Mouse (Mus musculus): ENCODE results near the gene Foxp1. TPM values are rescaled to one million over a fixed set of nuclear protein-coding genes. Genes with fewer than 3 reads are reported as not detected.

Foxp1 gene
- polyA plus RNA-seq, 1 experiment, result 93.7 TPM

DNA sequence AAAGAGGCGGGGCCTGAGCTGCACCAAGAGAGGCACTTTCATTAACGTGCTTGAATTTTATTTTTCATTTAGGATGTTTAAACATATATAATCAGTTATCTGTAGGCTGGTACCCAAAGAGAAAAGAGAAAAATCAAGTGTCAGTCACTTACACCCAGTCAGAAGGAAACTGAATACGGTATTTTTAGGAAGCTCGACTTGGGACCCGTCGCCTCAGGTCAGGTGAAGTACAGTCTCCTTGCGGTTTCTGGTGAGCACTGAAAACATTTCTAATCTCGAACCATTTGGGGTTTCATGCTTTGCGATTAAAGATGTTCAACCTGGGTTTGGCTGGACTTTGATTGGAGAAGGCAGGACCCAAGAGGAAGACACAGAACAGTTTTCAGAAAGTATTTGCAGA, 241.1 kb downstream of the Foxp1 start:
- Histone ChIP-seq H3K4me1 (ENCODE audit: control insufficient read depth, insufficient read depth, low read length) (peaks cover 6% of the 10 kb centered on the region), H3K27ac (ENCODE audit: control insufficient read depth, insufficient read depth, low read depth, low read length, poor library complexity) (no peak overlapping the region), H3K4me3 (replicated peaks; ENCODE audit: control insufficient read depth, low read depth, low read length) (no peak overlapping the region)
- no peak for TF ChIP-seq CTCF (IDR thresholded peaks at IDR 0.05; ENCODE audit: control insufficient read depth, insufficient read depth, low read length)
- TF ChIP-seq POLR2A (IDR thresholded peaks at IDR 0.05; ENCODE audit: borderline replicate concordance, control insufficient read depth, low read depth, low read length), result no peak
- 80% methylated on average over 9 of the region's 9 CpGs for WGBS

DNA sequence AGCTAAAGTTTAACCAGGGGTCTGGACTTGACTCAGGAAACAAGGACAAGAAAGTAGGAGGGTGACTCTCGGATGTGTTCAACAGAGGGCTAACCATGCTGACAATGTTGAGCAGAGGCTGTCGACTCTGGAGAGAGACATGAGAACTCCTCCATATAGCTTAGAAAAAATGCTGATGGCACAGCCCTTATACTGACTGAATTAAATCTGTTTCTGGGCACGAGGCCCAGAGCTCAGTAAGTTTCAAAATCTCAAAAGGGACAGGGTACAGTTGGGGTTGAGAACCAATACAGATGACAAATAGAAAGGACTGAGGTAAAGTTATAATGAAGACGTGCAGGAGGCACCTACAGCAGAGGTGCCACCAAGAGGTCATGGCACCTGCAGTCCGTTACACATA, 241.9 kb downstream of the Foxp1 start:
- H3K27ac ChIP-seq (ENCODE audit: control insufficient read depth, insufficient read depth, low read depth, low read length, poor library complexity), result no peak overlapping the region
- no peak overlapping the region for H3K4me3 ChIP-seq (replicated peaks; ENCODE audit: control insufficient read depth, low read depth, low read length)
- 81% methylated on average over 5 of the region's 5 CpGs for WGBS
- TF ChIP-seq CTCF (IDR thresholded peaks at IDR 0.05; ENCODE audit: control insufficient read depth, insufficient read depth, low read length), result no peak
- TF ChIP-seq POLR2A (IDR thresholded peaks at IDR 0.05; ENCODE audit: borderline replicate concordance, control insufficient read depth, low read depth, low read length), result no peak
- H3K4me1 ChIP-seq (ENCODE audit: control insufficient read depth, insufficient read depth, low read length), result peaks cover 6% of the 10 kb centered on the region

DNA sequence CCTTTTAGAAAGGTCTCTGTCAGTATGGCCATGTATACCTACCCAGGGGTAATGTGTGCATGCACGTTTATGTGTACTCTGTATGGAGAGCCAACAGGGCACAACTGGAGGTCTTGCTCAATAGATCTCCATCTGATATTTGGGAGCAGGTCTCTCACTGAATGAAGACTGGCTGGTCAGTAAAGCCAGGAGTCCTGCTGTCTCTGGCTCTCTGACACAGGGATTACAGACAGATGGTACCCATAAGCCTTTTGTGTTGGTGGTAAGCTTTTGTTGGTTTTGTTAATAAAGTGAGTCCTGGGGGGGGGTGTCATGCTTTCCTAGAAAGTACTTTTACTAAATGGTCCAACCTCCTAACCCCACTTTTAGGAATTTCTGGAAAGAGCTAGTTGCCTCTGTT, 245.3 kb downstream of the Foxp1 start:
- H3K4me1 ChIP-seq (ENCODE audit: control insufficient read depth, insufficient read depth, low read length), result peaks cover 3% of the 10 kb centered on the region; the same call in 1 of the 2 replicates
- no peak overlapping the region for H3K4me3 ChIP-seq (replicated peaks; ENCODE audit: control insufficient read depth, low read depth, low read length)
- no peak for TF ChIP-seq POLR2A (IDR thresholded peaks at IDR 0.05; ENCODE audit: borderline replicate concordance, control insufficient read depth, low read depth, low read length)
- TF ChIP-seq CTCF (IDR thresholded peaks at IDR 0.05; ENCODE audit: control insufficient read depth, insufficient read depth, low read length), result no peak
- WGBS, result 62% methylated on average over 1 of the region's 1 CpGs
- H3K27ac ChIP-seq (ENCODE audit: control insufficient read depth, insufficient read depth, low read depth, low read length, poor library complexity), result no peak overlapping the region

DNA sequence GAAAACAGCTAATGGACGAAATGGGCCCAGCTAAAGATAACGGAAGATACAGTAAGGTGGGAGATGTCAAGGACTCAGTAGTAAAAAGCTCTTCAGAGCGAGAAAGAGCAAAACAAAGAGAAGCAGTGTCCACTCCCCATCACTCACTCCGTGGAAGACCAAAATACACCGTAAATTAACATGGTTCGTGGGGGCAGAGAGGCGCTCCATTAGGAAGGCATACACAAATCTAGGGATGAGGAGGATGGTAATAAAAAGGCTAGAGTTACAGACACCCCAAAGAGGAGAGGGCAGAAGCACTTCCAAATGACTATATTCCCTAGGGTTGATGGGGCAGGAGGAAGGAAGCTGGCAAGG, 246.2 kb downstream of the Foxp1 start:
- Histone ChIP-seq H3K27ac (ENCODE audit: control insufficient read depth, insufficient read depth, low read depth, low read length, poor library complexity) (no peak overlapping the region), H3K4me3 (replicated peaks; ENCODE audit: control insufficient read depth, low read depth, low read length) (no peak overlapping the region), H3K4me1 (ENCODE audit: control insufficient read depth, insufficient read depth, low read length) (peaks cover 4% of the 10 kb centered on the region; the same call in 1 of the 2 replicates)
- 87% methylated on average over 7 of the region's 7 CpGs for WGBS
- TF ChIP-seq POLR2A (IDR thresholded peaks at IDR 0.05; ENCODE audit: borderline replicate concordance, control insufficient read depth, low read depth, low read length) (no peak), CTCF (IDR thresholded peaks at IDR 0.05; ENCODE audit: control insufficient read depth, insufficient read depth, low read length) (no peak)

DNA sequence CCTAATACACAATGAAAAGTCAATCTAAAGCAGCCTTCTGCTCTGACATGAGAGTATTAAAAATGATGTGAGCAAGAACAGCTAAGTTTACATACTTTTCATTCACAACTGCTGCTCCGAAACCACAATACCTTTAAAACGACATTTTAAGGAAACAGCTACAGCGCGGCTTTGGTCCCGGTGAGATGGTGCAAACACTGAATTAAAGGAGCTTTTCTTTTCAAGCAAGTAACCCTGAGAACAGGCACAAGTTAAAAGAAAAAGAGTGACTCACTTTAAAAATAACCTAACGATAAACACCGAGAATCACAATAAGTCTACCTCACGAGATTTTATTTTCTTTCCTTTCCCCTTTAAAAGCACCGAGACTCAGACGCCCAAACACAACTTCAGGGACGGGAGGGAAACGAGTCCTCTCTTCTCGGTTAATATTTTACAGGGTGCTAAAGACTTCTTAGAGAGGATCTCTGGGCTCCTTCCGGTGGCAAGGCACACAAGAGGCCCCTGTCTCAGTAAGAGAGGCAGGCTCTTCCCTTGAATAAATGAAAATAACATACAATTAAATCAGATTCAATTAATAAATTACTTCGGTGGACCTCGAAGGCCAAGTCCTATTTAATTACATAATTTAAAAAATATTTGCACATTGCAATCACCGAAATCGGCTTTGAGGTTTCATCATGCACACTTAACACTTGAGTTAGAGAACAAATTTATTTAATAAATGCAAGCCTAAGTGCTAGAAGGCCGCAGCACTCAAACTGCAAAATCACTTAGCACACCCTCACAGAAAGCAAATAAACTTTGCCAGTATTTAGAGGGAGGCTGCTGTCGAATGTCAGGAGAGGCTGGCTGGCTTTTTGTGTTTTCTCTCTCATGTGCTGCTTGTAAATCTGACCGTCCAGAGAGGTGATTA, 246.9 kb downstream of the Foxp1 start:
- no peak for TF ChIP-seq POLR2A (IDR thresholded peaks at IDR 0.05; ENCODE audit: borderline replicate concordance, control insufficient read depth, low read depth, low read length)
- no peak for TF ChIP-seq CTCF (IDR thresholded peaks at IDR 0.05; ENCODE audit: control insufficient read depth, insufficient read depth, low read length)
- H3K27ac ChIP-seq (ENCODE audit: control insufficient read depth, insufficient read depth, low read depth, low read length, poor library complexity), result no peak overlapping the region
- no peak overlapping the region for H3K4me3 ChIP-seq (replicated peaks; ENCODE audit: control insufficient read depth, low read depth, low read length)
- 23% methylated on average over 21 of the region's 21 CpGs for WGBS
- H3K4me1 ChIP-seq (ENCODE audit: control insufficient read depth, insufficient read depth, low read length), result peaks cover 4% of the 10 kb centered on the region; the same call in 1 of the 2 replicates

DNA sequence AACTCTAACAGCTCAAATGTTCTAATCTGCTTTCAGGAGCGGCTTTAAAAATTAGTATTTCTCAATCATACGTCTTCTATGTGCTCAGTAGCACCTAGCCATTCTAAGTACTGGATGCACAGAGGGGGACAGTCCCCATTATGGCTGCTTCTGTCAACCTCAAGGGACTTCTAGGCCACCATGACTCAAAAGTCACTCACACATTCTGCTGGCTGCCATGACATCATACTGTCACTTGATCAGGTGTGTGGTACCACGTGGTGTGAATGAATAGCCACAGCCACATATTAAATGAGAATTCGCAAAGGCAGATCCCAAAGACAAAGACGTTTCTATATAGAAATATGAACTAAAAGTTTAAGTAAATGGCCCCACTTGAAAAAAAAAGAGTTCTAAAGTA, 247.9 kb downstream of the Foxp1 start:
- Histone ChIP-seq H3K4me3 (replicated peaks; ENCODE audit: control insufficient read depth, low read depth, low read length) (no peak overlapping the region), H3K4me1 (ENCODE audit: control insufficient read depth, insufficient read depth, low read length) (peaks cover 4% of the 10 kb centered on the region; the same call in 1 of the 2 replicates), H3K27ac (ENCODE audit: control insufficient read depth, insufficient read depth, low read depth, low read length, poor library complexity) (no peak overlapping the region)
- 69% methylated on average over 5 of the region's 5 CpGs for WGBS
- no peak for TF ChIP-seq POLR2A (IDR thresholded peaks at IDR 0.05; ENCODE audit: borderline replicate concordance, control insufficient read depth, low read depth, low read length)
- TF ChIP-seq CTCF (IDR thresholded peaks at IDR 0.05; ENCODE audit: control insufficient read depth, insufficient read depth, low read length), result no peak

DNA sequence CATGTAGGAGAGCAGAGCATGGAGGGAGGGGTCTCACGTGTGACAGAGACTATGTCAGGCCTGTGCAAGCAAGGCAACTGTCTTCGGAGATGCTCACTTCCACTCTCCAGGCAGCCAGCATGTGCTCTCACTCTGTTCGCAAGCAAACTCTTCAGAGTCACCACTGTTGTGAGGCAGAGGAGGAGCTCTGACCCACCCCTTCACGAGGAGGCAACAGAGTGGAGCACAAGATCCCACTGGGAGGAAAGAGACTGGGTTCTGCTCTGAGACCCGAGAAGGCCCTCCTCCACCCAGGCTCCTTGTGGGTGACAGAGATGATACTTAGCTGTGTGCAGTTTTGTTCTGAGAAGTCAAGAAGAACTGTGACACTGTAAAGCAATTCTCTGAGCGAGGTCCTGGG, 248.3 kb downstream of the Foxp1 start:
- Histone ChIP-seq H3K27ac (ENCODE audit: control insufficient read depth, insufficient read depth, low read depth, low read length, poor library complexity) (no peak overlapping the region), H3K4me1 (ENCODE audit: control insufficient read depth, insufficient read depth, low read length) (peaks cover 4% of the 10 kb centered on the region; the same call in 1 of the 2 replicates), H3K4me3 (replicated peaks; ENCODE audit: control insufficient read depth, low read depth, low read length) (no peak overlapping the region)
- WGBS, result 61% methylated on average over 6 of the region's 6 CpGs
- TF ChIP-seq POLR2A (IDR thresholded peaks at IDR 0.05; ENCODE audit: borderline replicate concordance, control insufficient read depth, low read depth, low read length), result no peak
- TF ChIP-seq CTCF (IDR thresholded peaks at IDR 0.05; ENCODE audit: control insufficient read depth, insufficient read depth, low read length), result no peak

DNA sequence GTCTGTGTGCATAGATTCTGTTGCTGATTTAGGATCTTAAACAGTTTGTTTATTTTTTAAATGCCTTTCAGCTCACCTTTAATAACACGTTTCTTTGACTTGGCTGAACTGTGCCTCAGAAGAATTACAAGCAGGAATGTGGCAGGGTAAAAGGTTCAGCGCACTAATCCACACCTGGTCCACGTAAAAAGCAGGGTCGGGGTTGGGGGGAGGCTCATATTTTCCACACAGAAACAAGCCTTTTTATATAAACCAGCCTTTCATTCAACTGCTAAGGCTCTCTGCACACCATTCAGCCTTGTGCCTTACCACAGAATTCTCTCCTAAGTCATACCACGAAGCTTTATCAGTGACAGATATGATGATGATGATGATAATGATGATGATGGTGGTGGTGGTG, 249.3 kb downstream of the Foxp1 start:
- Histone ChIP-seq H3K27ac (ENCODE audit: control insufficient read depth, insufficient read depth, low read depth, low read length, poor library complexity) (no peak overlapping the region), H3K4me3 (replicated peaks; ENCODE audit: control insufficient read depth, low read depth, low read length) (no peak overlapping the region), H3K4me1 (ENCODE audit: control insufficient read depth, insufficient read depth, low read length) (peaks cover 4% of the 10 kb centered on the region; the same call in 1 of the 2 replicates)
- 79% methylated on average over 5 of the region's 5 CpGs for WGBS
- no peak for TF ChIP-seq POLR2A (IDR thresholded peaks at IDR 0.05; ENCODE audit: borderline replicate concordance, control insufficient read depth, low read depth, low read length)

Data from bone marrow, adult 2 months (tissue).